Comparison of ENCODE assay signal across 27 mouse cellular contexts in genomic region chr7:75478060-75478459, GRCm38 (mm10).
"Had no signal": no experiment of that assay in that cellular context is flagged by ENCODE, and none has a peak within 500 bp of the region (broad histone marks: within the 10 kb centered on the region; RNA-seq: fewer than 3 reads in every experiment).

No protein-coding gene starts in this region.

- H3K4me2 ChIP-seq: embryonic facial prominence, embryonic 12.5 days; embryonic facial prominence, embryonic 13.5 days; embryonic facial prominence, embryonic 15.5 days; forebrain, embryonic 12.5 days; forebrain, embryonic 13.5 days; forebrain, embryonic 15.5 days had no signal

- H3K4me1 ChIP-seq: forebrain, embryonic 13.5 days had no signal

- H3K27me3 ChIP-seq: embryonic facial prominence, embryonic 12.5 days; embryonic facial prominence, embryonic 13.5 days; embryonic facial prominence, embryonic 15.5 days; forebrain, embryonic 12.5 days; forebrain, embryonic 13.5 days; forebrain, embryonic 15.5 days had no signal

- ATAC-seq: forebrain, embryonic 13.5 days; forebrain, embryonic 14.5 days; forebrain, embryonic 15.5 days; forebrain, embryonic 16.5 days; forebrain, postnatal 0 days had no signal

- DNase-seq: cerebellum, adult 9-10 months; cerebellum, adult 9-11 months; cerebellum, postnatal 10 days; cerebellum, postnatal 14 days; cerebellum, postnatal 25 days; cerebellum, postnatal 36 days; embryo, embryonic 11 days; forebrain, postnatal 0 days; gastrocnemius, adult 2 months; gastrocnemius, postnatal 10 days; gastrocnemius, postnatal 14 days; gastrocnemius, postnatal 25 days; gastrocnemius, postnatal 36 days; heart, adult 11 months; heart, adult 18-20 months; heart, adult 2 months had no signal

- H3K4me3 ChIP-seq: embryonic facial prominence, embryonic 10.5 days; embryonic facial prominence, embryonic 12.5 days; embryonic facial prominence, embryonic 13.5 days; embryonic facial prominence, embryonic 15.5 days; erythroblast, embryonic 14.5 days; forebrain, embryonic 10.5 days; forebrain, embryonic 12.5 days; forebrain, embryonic 13.5 days; forebrain, embryonic 15.5 days; gastrocnemius, adult 2 months; heart, adult 2 months had no signal

- H3K36me3 ChIP-seq: embryonic facial prominence, embryonic 12.5 days; embryonic facial prominence, embryonic 13.5 days; embryonic facial prominence, embryonic 15.5 days; forebrain, embryonic 12.5 days; forebrain, embryonic 15.5 days had no signal

- H3K27ac ChIP-seq: embryonic facial prominence, embryonic 10.5 days; embryonic facial prominence, embryonic 12.5 days; embryonic facial prominence, embryonic 13.5 days; embryonic facial prominence, embryonic 15.5 days; forebrain, embryonic 10.5 days; forebrain, embryonic 12.5 days; forebrain, embryonic 13.5 days; forebrain, embryonic 15.5 days; gastrocnemius, adult 2 months; heart, adult 2 months had no signal

- H3K9ac ChIP-seq: embryonic facial prominence, embryonic 12.5 days; embryonic facial prominence, embryonic 13.5 days; embryonic facial prominence, embryonic 15.5 days; forebrain, embryonic 12.5 days; forebrain, embryonic 13.5 days; forebrain, embryonic 15.5 days; forebrain, postnatal 0 days had no signal

- H3K9me3 ChIP-seq: embryonic facial prominence, embryonic 10.5 days; embryonic facial prominence, embryonic 12.5 days; embryonic facial prominence, embryonic 13.5 days; embryonic facial prominence, embryonic 15.5 days; forebrain, embryonic 10.5 days; forebrain, embryonic 12.5 days; forebrain, embryonic 13.5 days; forebrain, embryonic 15.5 days had no signal
